Mouse (Mus musculus): ENCODE results near the gene Il11. TPM values are rescaled to one million over a fixed set of nuclear protein-coding genes. Genes with fewer than 3 reads are reported as not detected.

The Il11 gene
- polyA plus RNA-seq, 1 experiment = not detected

DNA sequence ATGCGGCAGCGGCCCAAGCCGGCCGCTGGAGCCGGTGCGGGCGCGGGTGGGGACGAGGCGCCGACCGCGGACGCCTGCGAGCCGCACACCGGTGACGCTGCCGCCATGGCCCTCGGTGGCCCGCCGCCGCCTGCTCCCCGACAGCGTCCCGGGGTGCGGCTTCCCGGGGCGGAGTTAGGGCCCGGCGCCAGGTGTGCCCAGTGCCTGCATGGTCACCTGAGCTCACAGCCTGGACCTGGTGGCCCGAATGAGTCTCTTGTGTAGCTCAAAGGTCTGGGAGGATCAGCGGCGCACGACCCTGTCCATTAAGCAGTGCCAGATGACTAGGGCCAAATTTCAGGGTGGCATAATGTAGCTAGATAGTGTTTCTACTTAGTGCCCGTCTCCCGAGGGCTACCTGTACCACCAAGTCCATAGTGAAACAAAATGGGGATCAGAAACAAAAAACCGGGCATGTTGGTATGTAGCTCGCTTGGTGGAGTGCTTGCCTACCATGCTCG, 6.8 kb upstream of the Il11 start, which contains the start of gene Tmem238:
Tmem238 (minus strand) TSS at position 221 of the 500 bp plus-strand sequence.
- 10% methylated on average over 40 of the region's 40 CpGs for WGBS
- Histone ChIP-seq H3K4me1 (ENCODE audit: control insufficient read depth, insufficient read depth, low read length) (peaks cover 16% of the 10 kb centered on the region), H3K27ac (ENCODE audit: insufficient read depth, low read depth, low read length) (no peak within 1 kb of the TSS), H3K4me3 (ENCODE audit: insufficient read depth, low read depth, low read length) (peak within 1 kb of the TSS; percentile 53)
- TF ChIP-seq POLR2A (IDR thresholded peaks at IDR 0.05; ENCODE audit: insufficient read depth, low read depth, low read length) (no peak), CTCF (IDR thresholded peaks at IDR 0.05; ENCODE audit: insufficient read depth, low read depth, low read length) (no peak)

DNA sequence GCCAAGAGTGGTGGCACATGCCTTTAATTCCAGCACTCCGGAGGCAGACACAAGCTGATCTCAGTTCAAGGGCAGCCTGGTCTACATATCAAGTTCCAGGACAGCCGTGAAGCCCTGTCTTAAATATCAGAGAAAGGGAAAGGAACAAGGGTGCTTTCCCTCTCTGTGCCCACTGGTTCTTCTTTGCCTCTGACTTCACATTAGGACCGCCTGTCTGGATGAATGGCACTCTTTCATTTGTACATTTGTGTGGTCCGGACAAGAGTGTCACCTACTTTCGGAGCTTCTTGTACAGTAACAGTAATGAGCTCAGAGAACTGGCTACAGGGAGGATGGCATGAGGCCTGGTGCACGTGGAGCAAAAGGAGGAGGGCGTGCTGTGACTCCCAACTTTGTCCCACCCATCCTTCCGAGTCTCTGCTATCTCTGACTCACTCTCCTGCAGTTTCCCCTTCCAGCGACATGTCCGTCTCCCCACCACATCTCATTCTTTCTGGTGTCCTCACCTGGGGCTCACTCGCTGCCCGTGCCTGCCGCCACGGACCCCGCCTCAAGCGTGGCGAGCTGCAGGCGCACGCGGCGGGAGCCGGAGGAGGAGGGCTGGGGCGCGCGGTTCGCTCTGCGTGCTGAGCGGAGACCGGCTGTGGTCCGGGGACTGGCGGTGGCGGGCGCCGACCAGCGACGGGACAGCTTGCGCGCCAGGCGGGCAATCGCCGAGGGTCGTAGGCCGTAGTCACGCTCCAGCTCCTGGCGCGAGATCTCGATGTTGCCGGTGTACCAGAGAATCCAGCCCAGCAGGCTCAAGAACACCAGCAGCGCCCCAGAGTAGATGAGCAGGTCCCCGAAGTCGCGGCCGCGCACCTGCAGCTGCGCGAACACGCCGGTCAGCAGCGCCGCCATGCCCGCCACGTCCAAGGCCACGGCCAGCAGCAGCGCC, 6.1 kb upstream of the Il11 start:
- 3% methylated on average over 64 of the region's 64 CpGs for WGBS
- H3K4me1 ChIP-seq (ENCODE audit: control insufficient read depth, insufficient read depth, low read length) = peaks cover 10% of the 10 kb centered on the region
- no peak for TF ChIP-seq CTCF (IDR thresholded peaks at IDR 0.05; ENCODE audit: insufficient read depth, low read depth, low read length)
- no peak for TF ChIP-seq POLR2A (IDR thresholded peaks at IDR 0.05; ENCODE audit: insufficient read depth, low read depth, low read length)
- H3K4me3 ChIP-seq (ENCODE audit: insufficient read depth, low read depth, low read length) = peak overlapping the region; percentile 53
- H3K27ac ChIP-seq (ENCODE audit: insufficient read depth, low read depth, low read length) = no peak overlapping the region

DNA sequence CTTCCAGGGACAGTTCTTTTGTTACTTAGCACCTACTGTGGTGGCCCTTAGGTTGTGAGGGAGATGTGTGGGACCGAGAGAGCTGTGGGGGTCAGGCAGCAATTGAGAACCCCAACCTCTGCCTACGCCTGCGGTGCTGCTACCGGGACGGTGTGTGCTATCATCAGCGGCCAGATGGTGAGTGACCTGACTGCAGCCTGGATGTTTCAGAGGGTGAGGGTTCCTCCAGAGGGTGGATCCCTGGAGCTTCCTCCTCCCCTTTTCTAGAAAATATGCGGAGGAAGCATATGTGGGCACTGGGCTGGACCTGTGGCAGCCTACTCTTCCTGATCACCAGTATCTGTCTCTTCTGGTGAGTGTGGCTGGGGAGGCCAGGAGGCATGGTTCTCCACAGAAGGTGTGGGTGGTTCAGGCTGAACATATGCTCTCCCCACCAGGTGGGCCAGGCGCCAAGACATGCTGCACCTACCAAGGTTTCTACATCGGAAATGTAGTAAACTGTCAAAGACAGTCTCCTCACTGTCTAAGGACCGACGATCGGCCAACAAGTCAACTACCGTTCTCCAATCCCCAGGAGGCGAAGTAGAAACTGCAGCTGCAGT, 1.1 kb upstream of the Il11 start:
- Histone ChIP-seq H3K27ac (ENCODE audit: insufficient read depth, low read depth, low read length) (no peak overlapping the region), H3K4me3 (ENCODE audit: insufficient read depth, low read depth, low read length) (no peak overlapping the region), H3K4me1 (ENCODE audit: control insufficient read depth, insufficient read depth, low read length) (peaks cover 4% of the 10 kb centered on the region)
- TF ChIP-seq CTCF (IDR thresholded peaks at IDR 0.05; ENCODE audit: insufficient read depth, low read depth, low read length) = no peak
- no peak for TF ChIP-seq POLR2A (IDR thresholded peaks at IDR 0.05; ENCODE audit: insufficient read depth, low read depth, low read length)
- WGBS = 91% methylated on average over 14 of the region's 14 CpGs

DNA sequence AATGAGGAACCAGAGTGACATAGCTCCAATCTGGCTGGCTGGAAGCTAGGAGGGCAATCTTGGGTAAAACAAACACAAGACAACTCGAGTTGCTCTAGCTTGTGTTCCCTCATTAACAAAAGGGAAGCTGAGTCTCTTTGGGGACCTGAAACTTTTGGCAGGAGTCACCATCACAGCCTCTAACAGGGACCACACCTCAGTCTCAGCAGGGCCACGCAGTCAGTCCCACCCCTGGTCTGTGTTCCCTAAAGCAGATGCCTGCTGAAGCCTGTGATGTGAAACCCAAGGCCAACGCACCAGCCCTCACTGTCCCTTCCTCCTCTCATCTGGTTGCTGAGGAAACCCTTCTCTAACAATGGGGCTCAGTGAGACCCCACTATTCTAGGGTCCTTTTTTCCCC, 529 bp downstream of the Il11 start:
- Histone ChIP-seq H3K27ac (ENCODE audit: insufficient read depth, low read depth, low read length) (no peak overlapping the region), H3K4me3 (ENCODE audit: insufficient read depth, low read depth, low read length) (no peak overlapping the region), H3K4me1 (ENCODE audit: control insufficient read depth, insufficient read depth, low read length) (no peaks in the 10 kb centered on the region; the same call in 1 of the 2 replicates)
- WGBS = 64% methylated on average over 3 of the region's 3 CpGs
- TF ChIP-seq CTCF (IDR thresholded peaks at IDR 0.05; ENCODE audit: insufficient read depth, low read depth, low read length) = no peak
- TF ChIP-seq POLR2A (IDR thresholded peaks at IDR 0.05; ENCODE audit: insufficient read depth, low read depth, low read length) = no peak

DNA sequence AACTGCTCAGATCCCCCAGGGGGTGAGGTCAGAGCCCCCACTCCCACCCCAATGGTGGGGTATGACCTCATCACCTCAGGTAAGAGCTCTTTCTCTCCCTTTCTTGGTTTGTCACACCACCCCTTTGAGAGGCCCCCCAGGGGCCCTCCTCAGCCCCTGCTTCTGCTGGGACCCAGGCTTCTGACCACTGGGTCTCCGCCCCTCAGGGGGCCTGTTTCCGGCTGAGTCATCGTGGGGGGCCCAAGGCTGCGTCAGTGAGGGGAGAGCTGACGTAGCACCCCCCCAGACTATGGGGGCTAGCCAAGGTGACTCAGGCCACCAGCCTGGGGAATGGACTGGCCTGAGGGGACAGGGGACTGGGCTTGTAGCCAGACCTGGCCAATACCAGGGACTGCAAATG, 2.7 kb downstream of the Il11 start:
- no peak for TF ChIP-seq CTCF (IDR thresholded peaks at IDR 0.05; ENCODE audit: insufficient read depth, low read depth, low read length)
- no peak for TF ChIP-seq POLR2A (IDR thresholded peaks at IDR 0.05; ENCODE audit: insufficient read depth, low read depth, low read length)
- WGBS = 38% methylated on average over 5 of the region's 5 CpGs
- H3K27ac ChIP-seq (ENCODE audit: insufficient read depth, low read depth, low read length) = no peak overlapping the region
- H3K4me1 ChIP-seq (ENCODE audit: control insufficient read depth, insufficient read depth, low read length) = no peaks in the 10 kb centered on the region; the same call in 1 of the 2 replicates
- no peak overlapping the region for H3K4me3 ChIP-seq (ENCODE audit: insufficient read depth, low read depth, low read length)

DNA sequence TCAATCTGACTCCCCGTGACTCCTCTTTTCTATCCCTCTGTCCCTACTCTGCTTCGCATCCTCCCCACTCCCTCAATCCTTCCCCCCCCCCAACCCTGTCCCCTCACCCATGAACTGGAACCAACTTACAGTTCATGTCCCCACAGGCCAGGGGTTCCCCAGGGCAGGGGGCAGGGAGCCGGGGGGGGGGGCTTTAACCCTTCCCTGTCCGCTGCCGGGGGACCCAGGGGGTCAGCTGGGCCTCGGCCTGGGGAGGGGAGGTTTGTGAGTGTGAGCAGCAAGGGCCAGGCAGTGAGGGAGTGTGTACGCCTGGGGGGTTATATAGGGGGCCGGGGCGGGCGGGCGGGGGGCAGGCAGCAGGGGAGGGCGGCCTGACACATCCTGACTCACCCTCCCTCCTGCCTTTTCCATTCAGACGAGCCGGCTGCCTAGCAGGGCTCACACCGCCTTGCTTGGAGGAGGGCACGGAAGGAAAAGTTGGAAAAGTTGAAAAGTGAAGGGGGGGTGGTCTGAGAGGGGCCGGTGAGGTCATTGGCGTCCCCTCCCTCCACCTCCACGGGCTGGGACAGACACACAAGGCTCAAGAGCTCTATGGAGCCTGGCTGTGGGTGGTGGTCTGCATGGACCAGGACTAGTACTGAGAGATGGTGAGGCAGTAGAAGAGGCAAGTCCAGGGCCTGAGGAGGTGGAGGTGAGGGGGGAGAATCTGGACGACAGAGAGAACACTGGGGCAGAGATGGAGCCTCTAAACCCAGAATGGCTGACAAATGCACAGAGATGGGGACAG, 4.6 kb downstream of the Il11 start:
- WGBS = 5% methylated on average over 18 of the region's 20 CpGs
- no peak overlapping the region for H3K27ac ChIP-seq (ENCODE audit: insufficient read depth, low read depth, low read length)
- TF ChIP-seq CTCF (IDR thresholded peaks at IDR 0.05; ENCODE audit: insufficient read depth, low read depth, low read length) = no peak
- TF ChIP-seq POLR2A (IDR thresholded peaks at IDR 0.05; ENCODE audit: insufficient read depth, low read depth, low read length) = no peak
- no peaks in the 10 kb centered on the region; the same call in 1 of the 2 replicates for H3K4me1 ChIP-seq (ENCODE audit: control insufficient read depth, insufficient read depth, low read length)
- H3K4me3 ChIP-seq (ENCODE audit: insufficient read depth, low read depth, low read length) = no peak overlapping the region

DNA sequence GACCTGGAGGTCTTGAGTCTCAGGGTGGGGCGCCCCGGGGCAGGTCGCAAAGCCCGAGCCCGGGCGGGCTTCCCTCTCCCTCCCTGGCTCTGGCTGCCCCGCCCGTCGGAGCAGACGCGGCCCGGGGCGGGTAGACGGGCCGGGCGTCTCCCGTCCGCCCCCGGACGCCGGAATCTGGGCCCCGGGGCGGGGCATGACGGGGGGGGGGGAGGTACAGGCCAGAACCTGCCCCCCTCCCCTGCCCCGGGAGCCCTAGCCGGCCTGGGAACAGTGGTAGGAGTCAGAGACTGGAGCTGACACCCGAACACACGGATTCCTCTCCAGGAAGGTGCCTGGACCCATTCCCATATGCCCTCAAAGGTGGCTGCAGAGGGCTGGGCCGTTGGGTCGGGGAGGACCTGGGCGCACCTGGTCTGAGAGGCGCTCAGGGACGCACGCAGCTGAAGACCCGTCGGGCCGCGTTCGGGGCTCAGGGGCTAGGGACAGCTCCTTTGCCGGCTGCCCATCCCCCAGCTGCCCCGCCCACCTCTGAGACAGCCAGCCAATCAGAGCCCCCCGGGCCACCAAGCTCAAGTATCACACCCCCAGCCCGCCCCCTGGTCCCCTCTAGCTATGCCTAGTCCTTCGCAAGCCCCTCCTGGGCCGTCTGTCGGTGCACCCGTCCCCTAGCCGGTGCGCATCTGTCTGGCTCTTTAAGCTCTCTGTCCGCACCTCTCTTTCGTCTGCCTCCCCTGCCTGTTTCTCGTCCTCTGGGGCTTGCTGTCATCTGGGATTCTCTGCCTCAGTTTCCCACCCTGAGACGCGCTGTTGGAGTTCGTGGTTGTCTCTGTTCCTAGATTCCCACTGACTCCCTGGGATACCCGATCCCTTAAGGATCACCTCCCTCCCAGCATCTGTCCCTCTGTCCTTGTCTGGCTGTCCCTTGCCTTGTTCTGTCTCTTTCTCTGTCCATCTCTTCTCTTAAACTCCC, 5.5 kb downstream of the Il11 start:
- H3K27ac ChIP-seq (ENCODE audit: insufficient read depth, low read depth, low read length) = no peak overlapping the region
- H3K4me1 ChIP-seq (ENCODE audit: control insufficient read depth, insufficient read depth, low read length) = no peaks in the 10 kb centered on the region; the same call in 1 of the 2 replicates
- no peak for TF ChIP-seq POLR2A (IDR thresholded peaks at IDR 0.05; ENCODE audit: insufficient read depth, low read depth, low read length)
- TF ChIP-seq CTCF (IDR thresholded peaks at IDR 0.05; ENCODE audit: insufficient read depth, low read depth, low read length) = no peak
- 1% methylated on average over 54 of the region's 56 CpGs for WGBS
- peak overlapping the region; percentile 19 for H3K4me3 ChIP-seq (ENCODE audit: insufficient read depth, low read depth, low read length)
